Mouse (Mus musculus) MEL (cell line): ENCODE results near the gene Slc25a29.

Source experiments
- CHD1 ChIP-seq: IDR thresholded peaks from 2 replicates; pipeline ENCODE4 v1.6.1; 2012; ENCODE audit warnings: low read depth, mild to moderate bottlenecking, inconsistent platforms, low read length, improper control_type of control experiment
- CTCF ChIP-seq, 3 experiments: IDR thresholded peaks in 2 of 3; conservative IDR thresholded peaks in 1 of 3; 2 replicates each; pipeline ENCODE4 v1.5.1; 2011 to 2012; ENCODE audit warnings: low read length in 3 of 3, low read depth in 2 of 3, mild to moderate bottlenecking in 2 of 3, improper control_type of control experiment in 1 of 3, inconsistent platforms in 1 of 3, mixed read lengths in 1 of 3, moderate library complexity in 1 of 3; ENCODE audit not compliant: control insufficient read depth in 1 of 3, insufficient read depth in 1 of 3, poor library complexity in 1 of 3, severe bottlenecking in 1 of 3
- E2F4 ChIP-seq: IDR thresholded peaks from 2 replicates; pipeline ENCODE4 v1.6.1; 2011; ENCODE audit warnings: low read depth, low read length, improper control_type of control experiment, borderline replicate concordance
- EP300 ChIP-seq, 2 experiments: IDR thresholded peaks; 2 replicates each; pipeline ENCODE4 v1.6.1; 2011; ENCODE audit warnings: improper control_type of control experiment in 2 of 2, low read length in 2 of 2, low read depth in 1 of 2, mild to moderate bottlenecking in 1 of 2
- GATA1 ChIP-seq: IDR thresholded peaks from 2 replicates; pipeline ENCODE4 v1.6.1; 2011; ENCODE audit warnings: low read depth, low read length, improper control_type of control experiment
- HCFC1 ChIP-seq: IDR thresholded peaks from 2 replicates; pipeline ENCODE4 v1.6.1; 2012; ENCODE audit warnings: low read depth, mild to moderate bottlenecking, inconsistent platforms, low read length, improper control_type of control experiment, moderate library complexity
- MEF2A ChIP-seq: IDR thresholded peaks from 2 replicates; pipeline ENCODE4 v1.6.1; 2014; ENCODE audit warnings: low read depth, mild to moderate bottlenecking, inconsistent platforms, low read length, improper control_type of control experiment; ENCODE audit not compliant: poor library complexity, insufficient replicate concordance, severe bottlenecking; ENCODE audit errors: extremely low read depth
- POLR2A ChIP-seq, 2 experiments: IDR thresholded peaks; 2 replicates each; pipeline ENCODE4 v1.6.1; 2011 to 2012; ENCODE audit warnings: low read length in 2 of 2, mild to moderate bottlenecking in 2 of 2, control low read depth in 1 of 2, improper control_type of control experiment in 1 of 2, low read depth in 1 of 2, moderate library complexity in 1 of 2; ENCODE audit not compliant: control insufficient read depth in 1 of 2, insufficient read depth in 1 of 2, poor library complexity in 1 of 2
- POLR2AphosphoS2 ChIP-seq: IDR thresholded peaks from 2 replicates; pipeline ENCODE4 v1.6.1; 2011; ENCODE audit warnings: low read length, improper control_type of control experiment
- USF1 ChIP-seq: IDR thresholded peaks from 2 replicates; pipeline ENCODE4 v1.6.1; 2014; ENCODE audit warnings: low read depth, mild to moderate bottlenecking, inconsistent platforms, low read length, improper control_type of control experiment, moderate library complexity

DNA sequence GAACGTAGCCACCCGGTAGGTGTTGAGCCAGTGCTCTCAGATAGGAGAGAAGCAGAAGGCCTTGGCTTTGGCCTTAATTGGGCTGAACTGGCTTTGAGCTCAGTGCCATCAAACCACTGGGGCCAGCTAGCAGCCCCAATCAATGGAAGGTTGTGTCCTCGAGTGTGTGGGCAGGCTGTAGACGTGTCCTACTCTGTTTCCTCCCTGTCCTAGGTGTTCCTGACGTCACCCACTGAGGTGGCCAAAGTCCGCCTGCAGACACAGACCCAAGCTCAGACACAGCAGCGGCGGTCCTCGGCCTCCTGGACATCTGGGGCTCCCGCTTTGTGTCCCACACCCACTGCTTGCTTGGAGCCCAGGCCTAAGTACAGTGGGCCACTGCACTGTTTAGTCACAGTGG is 19.4 kb upstream of the Slc25a29 start:
- no peak for TF ChIP-seq USF1
- TF ChIP-seq CTCF (IDR thresholded peaks at IDR 0.05 in 2 of 3, conservative IDR thresholded peaks at IDR 0.05 in 1 of 3; ENCODE audit: control insufficient read depth in 1 of 3, insufficient read depth in 1 of 3, low read depth in 2 of 3, low read length in 3 of 3, poor library complexity in 1 of 3, severe bottlenecking in 1 of 3) = no peak
- no peak for TF ChIP-seq POLR2A (IDR thresholded peaks at IDR 0.05; ENCODE audit: control insufficient read depth in 1 of 2, insufficient read depth in 1 of 2, low read depth in 1 of 2, low read length in 2 of 2, poor library complexity in 1 of 2)
- no peak for TF ChIP-seq EP300 (IDR thresholded peaks at IDR 0.05; ENCODE audit: low read depth in 1 of 2, low read length in 2 of 2)
- TF ChIP-seq GATA1 = no peak
- no peak for TF ChIP-seq POLR2AphosphoS2
- no peak for TF ChIP-seq E2F4
- TF ChIP-seq MEF2A = no peak
- no peak for TF ChIP-seq CHD1
- TF ChIP-seq HCFC1 = no peak
